Mouse (Mus musculus) megakaryocyte, adult 5-6 weeks (primary cell): ENCODE measurements around the gene Qsox2. TPM values are rescaled to one million over a fixed set of nuclear protein-coding genes. Genes with fewer than 3 reads are reported as not detected.
A peak's percentile ranks its signal among the peaks of the same experiment; 100 is the strongest.

Experiments used
- ATAC-seq: 2 replicates; pipeline ENCODE4 v1.8.0; 2016; ENCODE audit warnings: mild to moderate bottlenecking, inconsistent platforms; ENCODE audit not compliant: poor library complexity, severe bottlenecking
- total RNA-seq, 2 experiments: library from RNA; stranded (forward) in 1 of 2; stranded (reverse) in 1 of 2; fragments of 153-499, 151-499 nt in 1 of 2; fragments of 221-1000, 200-1000 nt in 1 of 2; gene quantifications; 2 replicates each; pipeline versions ENCODE4 v1.2.3 to v1.2.4; 2015 to 2017

Qsox2 gene
- total RNA-seq, 2 experiments from 2014 or later, result 2.5 to 3.5 TPM

- peak; percentile 51; the same call in 1 of the 2 replicates for ATAC-seq
Measured at GRCm38 (mm10) chr2:26227788-26228187, 9.5 kb downstream of the Qsox2 start.

GRCm38 (mm10) chr2:26225242-26225641, 12.1 kb downstream of the Qsox2 start:
- ATAC-seq, result no peak

GRCm38 (mm10) chr2:26223961-26224360, 13.4 kb downstream of the Qsox2 start:
- no peak for ATAC-seq

GRCm38 (mm10) chr2:26214526-26214925, 22.8 kb downstream of the Qsox2 start:
- ATAC-seq, result no peak

GRCm38 (mm10) chr2:26209566-26209965, 27.8 kb downstream of the Qsox2 start:
- no peak for ATAC-seq

- peak; percentile 52; the same call in 1 of the 2 replicates for ATAC-seq
Measured at GRCm38 (mm10) chr2:26208126-26208789, 29.1 kb downstream of the Qsox2 start, which contains the start of gene Lhx3. Lhx3 (minus strand) TSS chr2:26208289.

GRCm38 (mm10) chr2:26207559-26207958, 29.8 kb downstream of the Qsox2 start:
- no peak for ATAC-seq

- no peak for ATAC-seq
Measured at GRCm38 (mm10) chr2:26205761-26206160, 31.6 kb downstream of the Qsox2 start.

- ATAC-seq, result no peak
Measured at GRCm38 (mm10) chr2:26205126-26205525, 32.2 kb downstream of the Qsox2 start.

- no peak for ATAC-seq
Measured at GRCm38 (mm10) chr2:26202849-26203475, 34.4 kb downstream of the Qsox2 start.

GRCm38 (mm10) chr2:26201926-26202848, 35.1 kb downstream of the Qsox2 start:
- no peak for ATAC-seq

- ATAC-seq, result no peak
Measured at GRCm38 (mm10) chr2:26198488-26198887, 38.8 kb downstream of the Qsox2 start.

GRCm38 (mm10) chr2:26194552-26195339, 42.6 kb downstream of the Qsox2 start:
- no peak for ATAC-seq

GRCm38 (mm10) chr2:26188517-26188916, 48.8 kb downstream of the Qsox2 start:
- peak; percentile 88 for ATAC-seq

GRCm38 (mm10) chr2:26184352-26184751, 53.0 kb downstream of the Qsox2 start:
- ATAC-seq, result no peak

- ATAC-seq, result peak; percentile 49; the same call in 1 of the 2 replicates
Measured at GRCm38 (mm10) chr2:26182646-26183045, 54.7 kb downstream of the Qsox2 start.

GRCm38 (mm10) chr2:26177189-26177588, 60.1 kb downstream of the Qsox2 start:
- ATAC-seq, result no peak

GRCm38 (mm10) chr2:26176731-26177130, 60.6 kb downstream of the Qsox2 start:
- ATAC-seq, result no peak

GRCm38 (mm10) chr2:26175191-26175590, 62.1 kb downstream of the Qsox2 start:
- ATAC-seq, result no peak

- no peak for ATAC-seq
Measured at GRCm38 (mm10) chr2:26172166-26172565, 65.2 kb downstream of the Qsox2 start.
